Comparison of ENCODE assay signal across 8 mouse cellular contexts in genomic region chr8:12874194-12874791, GRCm38 (mm10). TPM values are rescaled to one million over a fixed set of nuclear protein-coding genes. Genes with fewer than 3 reads are reported as not detected.
DNase-seq lines count a peak whose midpoint lies in the region; ATAC-seq and TF ChIP-seq lines count a peak whose summit lies in the region.

No protein-coding gene starts in this region.

- H3K9me3 ChIP-seq in megakaryocyte, embryonic 14.5 days: no peaks in the 10 kb centered on the region
- no peaks in the 10 kb centered on the region for H3K9me3 ChIP-seq in hindbrain, postnatal 0 days (ENCODE audit: low read length)
- no peaks in the 10 kb centered on the region for H3K9me3 ChIP-seq in limb, embryonic 14.5 days (ENCODE audit: control insufficient read depth, low read length)
- H3K9me3 ChIP-seq in neural tube, embryonic 12.5 days: no peaks in the 10 kb centered on the region

- peaks cover 100% of the 10 kb centered on the region for H3K4me1 ChIP-seq in megakaryocyte, embryonic 14.5 days
- H3K4me1 ChIP-seq in hindbrain, postnatal 0 days (ENCODE audit: insufficient read depth, low read length): peaks cover 5% of the 10 kb centered on the region
- H3K4me1 ChIP-seq in limb, embryonic 14.5 days (ENCODE audit: control insufficient read depth, insufficient read depth, low read length): peaks cover 3% of the 10 kb centered on the region
- peaks cover 42% of the 10 kb centered on the region for H3K4me1 ChIP-seq in neural tube, embryonic 12.5 days

- H3K4me2 ChIP-seq in hindbrain, postnatal 0 days (ENCODE audit: low read depth, low read length): peak overlapping the region; percentile 83
- peak overlapping the region; percentile 55 for H3K4me2 ChIP-seq in limb, embryonic 14.5 days (replicated peaks; ENCODE audit: low read depth, low read length, severe bottlenecking)
- peak overlapping the region; percentile 61 for H3K4me2 ChIP-seq in neural tube, embryonic 12.5 days (replicated peaks)

- no peak for ATAC-seq in megakaryocyte, adult 5-6 weeks (ENCODE audit: poor library complexity, severe bottlenecking)
- ATAC-seq in hindbrain, postnatal 0 days: peak; percentile 49
- ATAC-seq in limb, embryonic 14.5 days (ENCODE audit: low FRiP score, low read depth): no peak
- ATAC-seq in neural tube, embryonic 12.5 days (ENCODE audit: low FRiP score, low read depth): peak; percentile 45

- H3K36me3 ChIP-seq in megakaryocyte, embryonic 14.5 days (replicated peaks; ENCODE audit: low read length): peaks cover 13% of the 10 kb centered on the region
- no peaks in the 10 kb centered on the region for H3K36me3 ChIP-seq in hindbrain, postnatal 0 days (ENCODE audit: insufficient read depth, low read length)
- H3K36me3 ChIP-seq in limb, embryonic 14.5 days (ENCODE audit: control insufficient read depth, insufficient read depth, low read length): no peaks in the 10 kb centered on the region
- no peaks in the 10 kb centered on the region for H3K36me3 ChIP-seq in neural tube, embryonic 12.5 days

- TF ChIP-seq CTCF in hindbrain, postnatal 0 days (IDR thresholded peaks at IDR 0.05; ENCODE audit: low read depth): peak; percentile 5; the same call in 1 of the 2 replicates

- H3K27me3 ChIP-seq in megakaryocyte, embryonic 14.5 days (replicated peaks): peaks cover 26% of the 10 kb centered on the region
- H3K27me3 ChIP-seq in hindbrain, postnatal 0 days (ENCODE audit: insufficient read depth, low read length): no peaks in the 10 kb centered on the region
- H3K27me3 ChIP-seq in limb, embryonic 14.5 days (ENCODE audit: control insufficient read depth, insufficient read depth, low read length): peaks cover 8% of the 10 kb centered on the region; the same call in 1 of the 2 replicates
- 0 out of 2 replicates have a peak, but pooled peaks cover 3% of the 10 kb centered on the region for H3K27me3 ChIP-seq in neural tube, embryonic 12.5 days (replicated peaks)

- peak; percentile 95 for DNase-seq in cerebellum, postnatal 36 days
- DNase-seq in hindbrain, postnatal 0 days (ENCODE audit: low spot score): peak; percentile 53
- no peak for DNase-seq in limb, embryonic 14.5 days (ENCODE audit: low spot score)
- no peak for DNase-seq in gastrocnemius, postnatal 4 days (ENCODE audit: low spot score in 2 of 2)
- no peak for DNase-seq in adrenal gland, adult 18-20 months (ENCODE audit: low spot score in 2 of 2)

- peak overlapping the region; percentile 63 for H3K9ac ChIP-seq in hindbrain, postnatal 0 days (replicated peaks; ENCODE audit: low read length)
- H3K9ac ChIP-seq in limb, embryonic 14.5 days (ENCODE audit: low read depth, low read length, severe bottlenecking): peak overlapping the region; percentile 13
- peak overlapping the region; percentile 66 for H3K9ac ChIP-seq in neural tube, embryonic 12.5 days

- TF ChIP-seq POLR2A in limb, embryonic 14.5 days (IDR thresholded peaks at IDR 0.05; ENCODE audit: borderline replicate concordance, extremely low read depth, insufficient read depth, insufficient read length): no peak

- H3K27ac ChIP-seq in hindbrain, postnatal 0 days: peak overlapping the region; percentile 23
- H3K27ac ChIP-seq in limb, embryonic 14.5 days (replicated peaks; ENCODE audit: low read depth, low read length): no peak overlapping the region
- no peak overlapping the region for H3K27ac ChIP-seq in neural tube, embryonic 12.5 days

- H3K4me3 ChIP-seq in megakaryocyte, embryonic 14.5 days (replicated peaks): peak overlapping the region; percentile 95
- H3K4me3 ChIP-seq in hindbrain, postnatal 0 days (ENCODE audit: low read length): peak overlapping the region; percentile 61
- peak overlapping the region; percentile 38 for H3K4me3 ChIP-seq in limb, embryonic 14.5 days (replicated peaks; ENCODE audit: low read length)
- H3K4me3 ChIP-seq in neural tube, embryonic 12.5 days: peak overlapping the region; percentile 49

- 13% methylated on average over 8 of the region's 8 CpGs for WGBS in hindbrain, postnatal 0 days
- 29% methylated on average over 5 of the region's 8 CpGs for WGBS in limb, embryonic 14.5 days
- 17% methylated on average over 8 of the region's 8 CpGs for WGBS in neural tube, embryonic 12.5 days

RNA-seq across cellular contexts. Expression of gene Mcf2l, which starts 0.7 kb away (rescaled TPM):
- polyA plus RNA-seq in megakaryocyte, embryonic 14.5 days (2012; ENCODE audit: insufficient read depth, low replicate concordance): 57.1 and 57.7 TPM in 2 replicates
- total RNA-seq in megakaryocyte, adult 5-6 weeks (2015): 7.2 and 10.1 TPM in 2 replicates
- total RNA-seq in megakaryocyte, adult 5-6 weeks (2017): 26.4 and 32.3 TPM in 2 replicates
- 298 and 316 TPM in 2 replicates for total RNA-seq in hindbrain, postnatal 0 days (2014; rRNA removed)
- 94.1 and 94.2 TPM in 2 replicates for polyA plus RNA-seq in hindbrain, postnatal 0 days (2015; fragmentation: Nextera tagmentation; extraction: Ambion mirVana)
- 14.2 and 14.9 TPM in 2 replicates for polyA plus RNA-seq in limb, embryonic 14.5 days (2012; rRNA removed)
- polyA plus RNA-seq in limb, embryonic 14.5 days (2014; fragmentation: Nextera tagmentation; extraction: Ambion mirVana): 11.5 and 15.1 TPM in 2 replicates
- 97.0 and 98.9 TPM in 2 replicates for polyA plus RNA-seq in neural tube, embryonic 12.5 days (2016; fragmentation: Nextera tagmentation; extraction: Ambion mirVana)
- 10 to 100 TPM; 36.0 to 42.4 TPM for total RNA-seq in gastrocnemius, postnatal 4 days (2021)
- total RNA-seq in adrenal gland, adult 18-20 months (2021): 10 to 100 TPM; 31.1 to 32.0 TPM

Comparison
In these comparisons a context has a peak if more than half of its experiments do, and no peak if none do; other contexts are left out.
1. H3K4me3 ChIP-seq: peak in every context shown above with its lines; median percentile 95 in megakaryocyte, embryonic 14.5 days; 61 in hindbrain, postnatal 0 days; 49 in neural tube, embryonic 12.5 days; 38 in limb, embryonic 14.5 days.
2. ATAC-seq: peak in hindbrain, postnatal 0 days (single experiment) and neural tube, embryonic 12.5 days (single experiment); none in megakaryocyte, adult 5-6 weeks (single experiment) and limb, embryonic 14.5 days (single experiment).
3. DNase-seq: peak in cerebellum, postnatal 36 days (2 of 2) and hindbrain, postnatal 0 days (single experiment); none in limb, embryonic 14.5 days (single experiment), gastrocnemius, postnatal 4 days (0 of 2) and adrenal gland, adult 18-20 months (0 of 2).
4. H3K9ac ChIP-seq: peak in every context shown above with its lines; median percentile 66 in neural tube, embryonic 12.5 days; 63 in hindbrain, postnatal 0 days; 13 in limb, embryonic 14.5 days.
5. Peak in every context shown above with its lines, with median percentiles within 50 percentile points of each other: H3K4me2 ChIP-seq.